Mouse (Mus musculus): ENCODE data around the gene Napa. TPM values are rescaled to one million over a fixed set of nuclear protein-coding genes. Genes with fewer than 3 reads are reported as not detected.

Gene Napa
- polyA plus RNA-seq, 1 experiment from 2014 or later: 203 TPM

DNA sequence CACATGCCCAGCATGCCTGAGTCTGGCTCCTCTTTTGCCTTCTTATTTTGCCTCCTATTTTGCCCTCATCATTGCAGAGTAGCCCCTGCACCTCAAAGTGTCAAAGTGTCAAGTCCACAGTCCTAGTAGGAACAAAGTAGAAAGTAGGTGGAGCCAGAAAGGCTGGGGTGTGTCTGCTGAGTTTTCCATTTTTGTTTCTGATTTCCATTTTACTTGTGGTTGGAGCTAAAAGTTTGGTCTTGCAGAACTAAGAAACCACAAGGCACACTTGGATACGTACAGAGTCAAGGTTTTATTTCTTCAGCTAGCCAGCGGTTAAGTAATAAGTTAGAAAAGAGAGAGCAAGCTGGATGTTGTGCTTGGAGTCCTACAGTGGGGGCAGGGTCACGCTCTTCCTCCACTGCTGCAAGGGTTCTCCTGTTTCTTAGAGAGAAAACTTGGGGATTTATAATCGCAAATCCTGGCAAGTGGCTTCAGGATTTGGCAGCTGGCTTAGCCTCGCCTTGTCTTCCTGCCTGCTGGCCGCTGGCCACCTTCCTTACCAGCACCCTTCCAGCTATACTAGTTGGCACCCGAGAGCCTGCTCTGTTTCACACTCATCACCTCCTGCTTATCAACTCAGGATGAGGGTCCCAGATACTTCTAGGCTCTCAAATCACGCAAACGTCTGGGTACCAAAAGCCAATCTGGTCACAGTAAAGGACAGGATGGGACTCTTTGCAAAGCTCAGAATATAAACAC lies 57.0 kb downstream of the Napa start:
- Histone ChIP-seq H3K36me3 (ENCODE audit: control insufficient read depth, insufficient read depth, low read length) (no peaks in the 10 kb centered on the region), H3K4me1 (ENCODE audit: control insufficient read depth, insufficient read depth, low read length) (no peaks in the 10 kb centered on the region), H3K9me3 (ENCODE audit: control insufficient read depth, low read length) (no peaks in the 10 kb centered on the region), H3K9ac (ENCODE audit: low read depth, low read length) (no peak overlapping the region), H3K27ac (replicated peaks; ENCODE audit: low read depth, low read length) (no peak overlapping the region), H3K27me3 (replicated peaks; ENCODE audit: control insufficient read depth, insufficient read depth, low read length) (peaks cover 20% of the 10 kb centered on the region), H3K4me2 (ENCODE audit: low read depth, low read length) (no peak overlapping the region), H3K4me3 (ENCODE audit: low read depth, low read length) (no peak overlapping the region)
- ATAC-seq (ENCODE audit: low read depth) (no peak), DNase-seq (ENCODE audit: low spot score) (no peak)
- 64% methylated on average over 9 of the region's 9 CpGs for WGBS

DNA sequence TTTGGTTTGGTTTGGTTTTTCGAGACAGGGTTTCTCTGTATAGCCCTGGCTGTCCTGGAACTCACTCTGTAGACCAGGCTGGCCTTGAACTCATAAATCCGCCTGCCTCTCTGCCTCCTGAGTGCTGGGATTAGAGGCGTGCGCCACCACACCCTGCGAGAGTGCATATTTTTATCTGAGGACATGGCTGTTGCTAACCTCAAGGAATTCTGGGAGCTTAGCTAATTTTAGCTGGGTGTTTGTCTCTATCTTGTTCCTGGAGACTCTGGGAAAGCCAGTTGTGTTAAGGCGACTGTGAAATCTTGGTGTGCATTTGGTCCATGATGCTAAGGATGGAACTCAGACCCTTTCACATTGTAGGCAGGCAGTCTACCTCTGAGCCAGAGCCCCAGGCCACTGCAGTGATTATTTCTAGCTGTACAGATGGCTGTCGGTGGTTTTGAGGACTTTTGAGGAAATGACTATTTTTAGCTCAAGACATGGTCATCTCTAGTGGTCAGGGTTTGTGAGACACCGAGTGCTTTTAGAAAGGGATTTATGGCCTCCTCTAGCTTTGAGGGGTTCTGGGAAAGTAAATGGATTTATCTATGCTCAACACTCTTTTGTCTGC lies 58.0 kb downstream of the Napa start:
- H3K27me3 ChIP-seq (replicated peaks; ENCODE audit: control insufficient read depth, insufficient read depth, low read length): peaks cover 20% of the 10 kb centered on the region
- no peak for ATAC-seq (ENCODE audit: low read depth)
- no peaks in the 10 kb centered on the region for H3K4me1 ChIP-seq (ENCODE audit: control insufficient read depth, insufficient read depth, low read length)
- no peak for DNase-seq (ENCODE audit: low spot score)
- no peak overlapping the region for H3K4me3 ChIP-seq (ENCODE audit: low read depth, low read length)
- no peak overlapping the region for H3K4me2 ChIP-seq (ENCODE audit: low read depth, low read length)
- H3K36me3 ChIP-seq (ENCODE audit: control insufficient read depth, insufficient read depth, low read length): no peaks in the 10 kb centered on the region
- no peak overlapping the region for H3K27ac ChIP-seq (replicated peaks; ENCODE audit: low read depth, low read length)
- H3K9me3 ChIP-seq (ENCODE audit: control insufficient read depth, low read length): no peaks in the 10 kb centered on the region
- no peak overlapping the region for H3K9ac ChIP-seq (ENCODE audit: low read depth, low read length)
- 70% methylated on average over 8 of the region's 8 CpGs for WGBS

DNA sequence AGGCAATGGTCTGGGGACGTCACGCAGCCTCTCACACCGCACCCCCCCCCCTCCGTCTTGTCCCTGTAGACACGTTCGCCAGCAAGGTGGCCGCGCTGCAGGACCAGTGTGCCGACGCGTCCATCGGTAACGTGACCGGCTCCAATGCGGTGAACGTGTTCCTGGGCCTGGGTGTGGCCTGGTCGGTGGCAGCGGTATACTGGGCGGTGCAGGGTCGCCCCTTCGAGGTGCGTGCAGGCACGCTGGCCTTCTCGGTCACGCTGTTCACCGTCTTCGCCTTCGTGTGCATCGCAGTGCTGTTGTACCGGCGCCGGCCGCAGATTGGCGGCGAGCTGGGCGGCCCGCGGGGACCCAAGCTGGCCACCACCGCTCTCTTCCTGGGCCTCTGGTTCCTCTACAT lies 60.5 kb downstream of the Napa start:
- Histone ChIP-seq H3K36me3 (ENCODE audit: control insufficient read depth, insufficient read depth, low read length) (no peaks in the 10 kb centered on the region), H3K4me3 (ENCODE audit: low read depth, low read length) (no peak overlapping the region), H3K9me3 (ENCODE audit: control insufficient read depth, low read length) (no peaks in the 10 kb centered on the region), H3K4me1 (ENCODE audit: control insufficient read depth, insufficient read depth, low read length) (no peaks in the 10 kb centered on the region), H3K27ac (replicated peaks; ENCODE audit: low read depth, low read length) (no peak overlapping the region), H3K4me2 (ENCODE audit: low read depth, low read length) (peak overlapping the region; percentile 20; the same call in 1 of the 2 replicates), H3K9ac (ENCODE audit: low read depth, low read length) (no peak overlapping the region), H3K27me3 (replicated peaks; ENCODE audit: control insufficient read depth, insufficient read depth, low read length) (peaks cover 20% of the 10 kb centered on the region)
- ATAC-seq (ENCODE audit: low read depth) (no peak), DNase-seq (ENCODE audit: low spot score) (no peak)
- WGBS: 13% methylated on average over 25 of the region's 39 CpGs

DNA sequence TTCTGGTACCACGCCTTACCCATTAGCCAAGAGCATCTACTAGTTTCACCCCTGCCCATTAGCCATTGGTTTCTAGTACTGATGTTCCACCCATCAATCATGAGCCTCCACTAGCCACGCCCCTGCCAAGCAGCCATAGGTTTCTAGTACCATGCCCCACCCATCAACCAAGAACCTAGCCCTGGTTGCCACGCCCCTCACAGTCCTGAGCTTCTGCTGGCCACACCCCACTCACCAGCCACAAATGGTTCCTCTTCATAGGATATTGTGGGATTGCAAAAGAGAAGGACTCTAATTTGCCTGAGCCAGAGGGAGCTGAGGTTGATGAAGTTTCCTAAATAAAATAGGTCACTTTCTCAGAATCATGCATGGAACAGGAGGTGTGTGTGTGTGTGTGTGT lies 62.4 kb downstream of the Napa start:
- Histone ChIP-seq H3K4me2 (ENCODE audit: low read depth, low read length) (no peak overlapping the region), H3K27me3 (replicated peaks; ENCODE audit: control insufficient read depth, insufficient read depth, low read length) (peaks cover 20% of the 10 kb centered on the region), H3K36me3 (ENCODE audit: control insufficient read depth, insufficient read depth, low read length) (no peaks in the 10 kb centered on the region), H3K4me1 (ENCODE audit: control insufficient read depth, insufficient read depth, low read length) (no peaks in the 10 kb centered on the region), H3K9me3 (ENCODE audit: control insufficient read depth, low read length) (no peaks in the 10 kb centered on the region), H3K4me3 (ENCODE audit: low read depth, low read length) (no peak overlapping the region), H3K27ac (replicated peaks; ENCODE audit: low read depth, low read length) (no peak overlapping the region), H3K9ac (ENCODE audit: low read depth, low read length) (no peak overlapping the region)
- ATAC-seq (ENCODE audit: low read depth): no peak
- WGBS: 63% methylated on average over 3 of the region's 3 CpGs
- peak; percentile 54 for DNase-seq (ENCODE audit: low spot score)

DNA sequence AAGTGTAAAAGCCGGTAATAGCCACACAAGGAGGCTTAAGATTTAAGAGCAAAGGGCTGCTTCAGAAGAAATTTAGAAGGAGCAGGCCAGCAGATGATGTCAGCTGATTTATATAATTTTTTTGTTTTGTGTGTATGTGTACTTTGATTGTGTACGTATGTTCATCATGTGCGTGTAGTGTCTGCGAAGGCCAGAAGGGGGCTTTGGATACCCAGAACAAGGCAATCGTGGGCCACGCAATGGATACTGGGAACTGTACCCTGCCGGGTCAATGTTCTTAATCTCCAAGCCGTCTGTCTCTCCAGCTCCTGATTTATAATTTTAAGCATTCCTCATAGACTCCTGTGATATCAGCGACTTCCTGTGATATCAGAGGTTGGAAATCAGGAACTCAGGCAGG lies 63.0 kb downstream of the Napa start:
- Histone ChIP-seq H3K27me3 (replicated peaks; ENCODE audit: control insufficient read depth, insufficient read depth, low read length) (peaks cover 20% of the 10 kb centered on the region), H3K4me2 (ENCODE audit: low read depth, low read length) (no peak overlapping the region), H3K27ac (replicated peaks; ENCODE audit: low read depth, low read length) (no peak overlapping the region), H3K9me3 (ENCODE audit: control insufficient read depth, low read length) (no peaks in the 10 kb centered on the region), H3K36me3 (ENCODE audit: control insufficient read depth, insufficient read depth, low read length) (no peaks in the 10 kb centered on the region), H3K4me3 (ENCODE audit: low read depth, low read length) (no peak overlapping the region), H3K4me1 (ENCODE audit: control insufficient read depth, insufficient read depth, low read length) (no peaks in the 10 kb centered on the region), H3K9ac (ENCODE audit: low read depth, low read length) (no peak overlapping the region)
- ATAC-seq (ENCODE audit: low read depth): no peak
- WGBS: 89% methylated on average over 9 of the region's 9 CpGs
- no peak for DNase-seq (ENCODE audit: low spot score)

DNA sequence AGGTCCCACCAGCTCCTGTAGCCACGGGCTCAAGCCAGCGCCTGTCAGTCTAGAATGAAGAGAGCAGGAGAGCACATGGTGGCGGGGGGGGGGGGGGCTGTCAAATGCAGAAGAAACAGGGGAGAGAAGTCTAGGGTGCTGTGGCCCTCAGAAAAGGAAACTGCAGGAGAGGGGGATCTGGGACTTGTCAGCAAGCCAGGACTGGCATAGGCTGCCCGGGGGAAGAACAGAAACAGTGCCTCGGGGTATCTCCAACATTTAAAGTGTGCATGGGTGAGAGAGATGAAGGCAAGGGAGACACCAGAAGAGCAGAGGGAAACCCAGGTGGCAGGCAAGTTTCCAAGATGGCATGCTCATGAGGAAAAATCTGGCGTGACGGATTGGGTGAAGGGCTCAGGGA lies 63.8 kb downstream of the Napa start:
- Histone ChIP-seq H3K4me2 (ENCODE audit: low read depth, low read length) (no peak overlapping the region), H3K9me3 (ENCODE audit: control insufficient read depth, low read length) (no peaks in the 10 kb centered on the region), H3K27me3 (replicated peaks; ENCODE audit: control insufficient read depth, insufficient read depth, low read length) (peaks cover 20% of the 10 kb centered on the region), H3K36me3 (ENCODE audit: control insufficient read depth, insufficient read depth, low read length) (no peaks in the 10 kb centered on the region), H3K27ac (replicated peaks; ENCODE audit: low read depth, low read length) (no peak overlapping the region), H3K9ac (ENCODE audit: low read depth, low read length) (no peak overlapping the region), H3K4me1 (ENCODE audit: control insufficient read depth, insufficient read depth, low read length) (no peaks in the 10 kb centered on the region), H3K4me3 (ENCODE audit: low read depth, low read length) (no peak overlapping the region)
- 75% methylated on average over 6 of the region's 7 CpGs for WGBS
- DNase-seq (ENCODE audit: low spot score): no peak
- no peak for ATAC-seq (ENCODE audit: low read depth)

Other genes starting within 250 kb of the Napa start
- not detected in 2 replicates for gene Crx, start 218.5 kb upstream of the Napa start, polyA plus RNA-seq (2014; fragmentation: Nextera tagmentation; extraction: Ambion mirVana)
- gene Crxos, start 215.8 kb upstream of the Napa start, polyA plus RNA-seq (2014; fragmentation: Nextera tagmentation; extraction: Ambion mirVana): not detected in 2 replicates
- gene Selenow, start 176.1 kb upstream of the Napa start, polyA plus RNA-seq (2014; fragmentation: Nextera tagmentation; extraction: Ambion mirVana): 1,004 and 1,082 TPM in 2 replicates
- 164 and 180 TPM in 2 replicates for gene Nop53, start 152.4 kb upstream of the Napa start, polyA plus RNA-seq (2014; fragmentation: Nextera tagmentation; extraction: Ambion mirVana)
- gene Ehd2, start 130.9 kb upstream of the Napa start, polyA plus RNA-seq (2014; fragmentation: Nextera tagmentation; extraction: Ambion mirVana): 58.0 and 67.1 TPM in 2 replicates
- 6.7 and 7.7 TPM in 2 replicates for gene Bicra, start 50.5 kb upstream of the Napa start, polyA plus RNA-seq (2014; fragmentation: Nextera tagmentation; extraction: Ambion mirVana)
- 0.07 and 0.24 TPM in 2 replicates for gene Zfp541, start 36.6 kb upstream of the Napa start, polyA plus RNA-seq (2014; fragmentation: Nextera tagmentation; extraction: Ambion mirVana)
- gene Kptn, start 21.4 kb downstream of the Napa start, polyA plus RNA-seq (2014; fragmentation: Nextera tagmentation; extraction: Ambion mirVana): 24.1 and 27.8 TPM in 2 replicates
- 0.28 and 0.29 TPM in 2 replicates for gene Slc8a2, start 31.4 kb downstream of the Napa start, polyA plus RNA-seq (2014; fragmentation: Nextera tagmentation; extraction: Ambion mirVana)
- 29.5 and 35.5 TPM in 2 replicates for gene Meis3, start 76.6 kb downstream of the Napa start, polyA plus RNA-seq (2014; fragmentation: Nextera tagmentation; extraction: Ambion mirVana)
- 9.2 and 11.3 TPM in 2 replicates for gene Dhx34, start 123.6 kb downstream of the Napa start, polyA plus RNA-seq (2014; fragmentation: Nextera tagmentation; extraction: Ambion mirVana)
- gene C5ar2, start 145.7 kb downstream of the Napa start, polyA plus RNA-seq (2014; fragmentation: Nextera tagmentation; extraction: Ambion mirVana): 0.09 TPM in 1 of 2 replicates, not detected in the other
- 4.1 and 4.4 TPM in 2 replicates for gene C5ar1, start 161.1 kb downstream of the Napa start, polyA plus RNA-seq (2014; fragmentation: Nextera tagmentation; extraction: Ambion mirVana)
- 21.1 and 23.4 TPM in 2 replicates for gene Inafm1, start 175.2 kb downstream of the Napa start, polyA plus RNA-seq (2014; fragmentation: Nextera tagmentation; extraction: Ambion mirVana)
- gene Ccdc9, start 188.3 kb downstream of the Napa start, polyA plus RNA-seq (2014; fragmentation: Nextera tagmentation; extraction: Ambion mirVana): 10.9 and 13.7 TPM in 2 replicates
- 4.0 and 4.6 TPM in 2 replicates for gene Bbc3, start 209.9 kb downstream of the Napa start, polyA plus RNA-seq (2014; fragmentation: Nextera tagmentation; extraction: Ambion mirVana)

Measured in embryonic facial prominence, embryonic 14.5 days (tissue).